8 mouse cellular contexts compared by ENCODE assay signal in the genomic region with DNA sequence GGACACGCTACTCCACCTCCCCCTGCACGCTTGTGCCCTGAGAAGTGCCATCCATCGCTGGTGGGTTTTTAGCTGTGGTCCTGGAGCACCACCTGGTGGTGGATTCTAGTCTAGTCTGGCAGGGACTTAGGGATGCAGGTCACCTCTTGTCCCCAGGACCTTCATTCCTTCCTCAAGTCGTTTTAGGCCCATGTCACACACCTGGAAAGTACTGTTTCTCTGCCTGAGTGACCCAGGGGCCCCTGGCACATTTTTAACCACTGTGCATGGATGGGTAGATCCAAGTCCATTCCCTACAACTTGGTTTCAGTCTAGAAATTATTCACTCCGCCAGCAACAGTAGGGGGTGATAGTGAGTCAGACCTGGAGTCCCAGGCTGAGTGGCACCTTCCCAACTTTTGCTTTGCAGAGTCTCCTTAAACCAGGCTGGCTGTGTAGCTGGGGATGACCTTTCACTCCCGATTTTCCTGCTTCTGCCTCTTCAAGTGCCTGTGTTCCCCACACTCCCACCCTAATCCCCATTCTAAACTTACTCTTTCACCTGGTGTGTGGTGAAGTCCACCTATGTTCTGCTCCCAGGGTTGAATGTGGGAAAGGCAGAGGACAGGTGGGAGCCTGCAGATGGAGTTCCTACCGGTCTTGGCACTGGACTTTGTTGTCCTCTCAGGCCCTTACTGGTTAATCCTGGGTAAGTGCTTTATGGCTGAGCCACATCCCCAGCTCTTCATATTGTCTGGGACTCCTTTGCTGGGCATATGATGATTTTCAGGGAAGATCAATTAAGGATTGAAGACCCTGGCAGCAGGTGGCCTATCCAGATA. TPM values are rescaled to one million over a fixed set of nuclear protein-coding genes. Genes with fewer than 3 reads are reported as not detected.
DNase-seq lines count a peak whose midpoint lies in the region; ATAC-seq lines count a peak whose summit lies in the region.

No protein-coding gene starts in this region.

- 14% methylated on average over 7 of the region's 7 CpGs for WGBS in limb, embryonic 11.5 days
- 9% methylated on average over 7 of the region's 7 CpGs for WGBS in midbrain, embryonic 13.5 days

- peak; percentile 80 for DNase-seq in urinary bladder, postnatal 14 days (ENCODE audit: low spot score)
- DNase-seq in urinary bladder, adult 2 months (ENCODE audit: low spot score), result no peak
- peak; percentile 82 for DNase-seq in embryo, embryonic 10 days (ENCODE audit: low spot score)
- DNase-seq in gastrocnemius, postnatal 25 days, result peak; percentile 60
- DNase-seq in kidney, adult 18-20 months, result peak; percentile 82
- DNase-seq in limb, embryonic 11.5 days (ENCODE audit: low spot score), result peak; percentile 93
- DNase-seq in spleen, adult 18-20 months, result peak; percentile 54 to 79

- no peaks in the 10 kb centered on the region for H3K4me1 ChIP-seq in limb, embryonic 11.5 days (ENCODE audit: control insufficient read depth, insufficient read depth, low read length)
- peaks cover 7% of the 10 kb centered on the region; the same call in 1 of the 2 replicates for H3K4me1 ChIP-seq in midbrain, embryonic 13.5 days (replicated peaks)

- peaks cover 25% of the 10 kb centered on the region for H3K36me3 ChIP-seq in limb, embryonic 11.5 days (ENCODE audit: control insufficient read depth, insufficient read depth, low read length)
- peaks cover 44% of the 10 kb centered on the region for H3K36me3 ChIP-seq in midbrain, embryonic 13.5 days

- ATAC-seq in limb, embryonic 11.5 days (ENCODE audit: insufficient number of reproducible peaks, low FRiP score, low TSS enrichment, low read depth), result peak; percentile 55
- ATAC-seq in midbrain, embryonic 13.5 days, result peak; percentile 72

- H3K27me3 ChIP-seq in limb, embryonic 11.5 days (ENCODE audit: control insufficient read depth, insufficient read depth, low read length), result no peaks in the 10 kb centered on the region
- H3K27me3 ChIP-seq in midbrain, embryonic 13.5 days, result no peaks in the 10 kb centered on the region

- H3K9me3 ChIP-seq in limb, embryonic 11.5 days (ENCODE audit: control insufficient read depth, low read length), result no peaks in the 10 kb centered on the region
- no peaks in the 10 kb centered on the region for H3K9me3 ChIP-seq in midbrain, embryonic 13.5 days

- 0 out of 2 replicates have a peak overlapping the region, but pooled peaks have one; percentile 5 for H3K4me3 ChIP-seq in limb, embryonic 11.5 days (ENCODE audit: low read depth, low read length)
- no peak overlapping the region for H3K4me3 ChIP-seq in midbrain, embryonic 13.5 days (replicated peaks)

- no peak overlapping the region for H3K4me2 ChIP-seq in limb, embryonic 11.5 days (ENCODE audit: low read depth, severe bottlenecking)
- H3K4me2 ChIP-seq in midbrain, embryonic 13.5 days (replicated peaks), result no peak overlapping the region

- no peak overlapping the region for H3K27ac ChIP-seq in limb, embryonic 11.5 days (replicated peaks; ENCODE audit: low read depth, low read length)
- H3K27ac ChIP-seq in midbrain, embryonic 13.5 days, result no peak overlapping the region

- no peak overlapping the region for H3K9ac ChIP-seq in limb, embryonic 11.5 days (ENCODE audit: low read length)
- H3K9ac ChIP-seq in midbrain, embryonic 13.5 days (replicated peaks), result no peak overlapping the region

RNA-seq across cellular contexts. Expression of a gene that starts 10.1 kb away (rescaled TPM):
- polyA plus RNA-seq in urinary bladder, adult 2 months (2012; rRNA removed), result 9.5 and 9.6 TPM in 2 replicates
- 1 to 10 TPM; 1.7 to 2.6 TPM for total RNA-seq in gastrocnemius, postnatal 25 days (2021)
- polyA plus RNA-seq in limb, embryonic 11.5 days (2014; fragmentation: Nextera tagmentation; extraction: Ambion mirVana), result 26.4 and 33.5 TPM in 2 replicates
- 5.6 and 5.9 TPM in 2 replicates for polyA plus RNA-seq in midbrain, embryonic 13.5 days (2015; fragmentation: Nextera tagmentation; extraction: Ambion mirVana)

RNA-seq across cellular contexts. Expression of a gene that starts 19.7 kb away (rescaled TPM):
- polyA plus RNA-seq in urinary bladder, adult 2 months (2012; rRNA removed), result 0.06 TPM in 1 of 2 replicates, not detected in the other
- not detected for total RNA-seq in gastrocnemius, postnatal 25 days (2021)
- polyA plus RNA-seq in limb, embryonic 11.5 days (2014; fragmentation: Nextera tagmentation; extraction: Ambion mirVana), result 0.65 and 0.78 TPM in 2 replicates
- polyA plus RNA-seq in midbrain, embryonic 13.5 days (2015; fragmentation: Nextera tagmentation; extraction: Ambion mirVana), result 3.4 and 4.3 TPM in 2 replicates

RNA-seq across cellular contexts. Expression of a gene that starts 25.1 kb away (rescaled TPM):
- 104 and 116 TPM in 2 replicates for polyA plus RNA-seq in urinary bladder, adult 2 months (2012; rRNA removed)
- 10 to 100 TPM; 59.8 to 68.1 TPM for total RNA-seq in gastrocnemius, postnatal 25 days (2021)
- polyA plus RNA-seq in limb, embryonic 11.5 days (2014; fragmentation: Nextera tagmentation; extraction: Ambion mirVana), result 134 and 140 TPM in 2 replicates
- polyA plus RNA-seq in midbrain, embryonic 13.5 days (2015; fragmentation: Nextera tagmentation; extraction: Ambion mirVana), result 108 and 110 TPM in 2 replicates

RNA-seq across cellular contexts. Expression of a gene that starts 43.1 kb away (rescaled TPM):
- polyA plus RNA-seq in urinary bladder, adult 2 months (2012; rRNA removed), result 0.03 TPM in 2 replicates
- not detected for total RNA-seq in gastrocnemius, postnatal 25 days (2021)
- polyA plus RNA-seq in limb, embryonic 11.5 days (2014; fragmentation: Nextera tagmentation; extraction: Ambion mirVana), result 2.0 and 2.1 TPM in 2 replicates
- 54.7 and 60.8 TPM in 2 replicates for polyA plus RNA-seq in midbrain, embryonic 13.5 days (2015; fragmentation: Nextera tagmentation; extraction: Ambion mirVana)

RNA-seq across cellular contexts. Expression of a gene that starts 58.1 kb away (rescaled TPM):
- 0.83 and 1.4 TPM in 2 replicates for polyA plus RNA-seq in urinary bladder, adult 2 months (2012; rRNA removed)
- total RNA-seq in gastrocnemius, postnatal 25 days (2021), result 1 to 10 TPM; 2.3 to 3.3 TPM
- 4.8 TPM in 2 replicates for polyA plus RNA-seq in limb, embryonic 11.5 days (2014; fragmentation: Nextera tagmentation; extraction: Ambion mirVana)
- 119 and 120 TPM in 2 replicates for polyA plus RNA-seq in midbrain, embryonic 13.5 days (2015; fragmentation: Nextera tagmentation; extraction: Ambion mirVana)
